Mouse (Mus musculus) ZHBTc4 (cell line): Measurements from ENCODE around the gene Kdm4b.

ENCODE experiments used
- DNase-seq: peaks from one replicate; pipeline ENCODE4 v3.0.0-alpha.2; 2011; ENCODE audit warnings: low read depth, low spot score

Gene Kdm4b

DNA sequence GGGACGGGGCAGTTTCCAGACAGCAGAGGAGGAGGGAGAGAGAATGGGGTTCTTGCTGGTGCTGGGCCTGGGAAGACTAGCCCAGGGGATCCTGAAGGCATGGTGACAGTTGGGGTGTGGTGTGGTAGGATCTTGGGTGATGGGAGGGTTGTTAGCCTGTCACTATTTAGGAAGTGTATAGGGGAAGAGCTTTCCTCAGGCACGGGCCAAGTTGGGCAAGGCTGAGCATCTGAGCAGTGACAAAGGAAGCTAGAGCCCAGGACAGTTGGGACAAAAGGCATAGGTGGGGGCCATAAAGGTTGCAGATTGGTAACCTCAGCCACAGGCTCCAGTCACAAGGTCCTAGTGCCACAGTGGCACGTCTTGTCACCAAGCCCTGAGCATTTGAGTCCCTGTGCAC lies 17.6 kb downstream of the Kdm4b start:
- DNase-seq = no peak

- DNase-seq = no peak
Measured at GRCm38 (mm10) chr17:56345364-56345763, 19.5 kb downstream of the Kdm4b start.

- DNase-seq = no peak
Measured at GRCm38 (mm10) chr17:56348128-56348527, 22.3 kb downstream of the Kdm4b start.

DNA sequence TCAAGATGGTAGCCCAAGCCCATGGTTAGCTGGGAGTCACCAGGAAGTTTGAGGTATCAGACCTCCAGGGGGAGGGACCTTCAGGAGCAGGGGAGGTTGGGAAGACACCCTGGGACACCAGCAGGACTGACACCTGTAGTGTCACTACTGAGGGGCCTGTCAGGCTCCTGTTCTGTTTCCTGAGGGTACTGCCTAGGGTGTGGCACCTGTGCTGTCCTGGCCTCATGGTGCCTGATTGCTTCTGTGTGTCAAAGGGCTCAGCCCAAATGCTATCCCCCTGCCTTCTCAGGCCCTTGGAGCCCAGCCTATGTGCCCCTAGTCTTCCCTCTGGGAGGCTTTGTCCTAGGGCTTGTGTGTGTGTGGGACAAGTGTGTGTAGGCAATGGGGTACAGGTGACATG lies 22.7 kb downstream of the Kdm4b start:
- no peak for DNase-seq

GRCm38 (mm10) chr17:56350694-56351093 lies 24.8 kb downstream of the Kdm4b start:
- peak; percentile 77 for DNase-seq

- DNase-seq = peak; percentile 87
Measured at GRCm38 (mm10) chr17:56356921-56357885, 31.3 kb downstream of the Kdm4b start.

DNA sequence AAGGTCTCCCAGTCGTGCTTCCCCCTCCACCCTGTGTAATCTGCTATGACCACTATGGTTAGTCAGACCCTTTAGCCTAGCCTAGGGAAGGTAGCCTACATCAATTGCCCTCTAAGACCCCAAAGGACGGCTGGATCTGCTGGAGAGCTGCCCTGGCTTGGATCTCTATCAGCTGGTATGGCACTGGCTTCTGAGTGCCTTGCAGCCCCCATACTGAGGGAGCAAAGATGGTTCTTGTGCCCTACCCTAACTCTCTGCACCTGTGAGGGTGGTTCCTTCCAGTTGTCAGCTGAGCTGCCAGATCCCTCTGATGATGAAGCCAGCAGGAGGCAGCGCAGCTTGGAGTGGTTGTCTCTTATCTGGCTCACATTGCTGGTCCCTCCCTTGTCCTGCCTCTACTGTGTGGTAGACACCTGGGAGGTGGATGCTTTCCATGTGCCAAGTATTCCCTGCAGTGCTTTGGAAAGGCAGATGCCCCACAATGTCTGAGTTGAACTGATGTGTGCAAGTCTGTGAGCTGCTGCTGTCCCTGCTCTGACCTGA lies 33.4 kb downstream of the Kdm4b start:
- no peak for DNase-seq

- no peak for DNase-seq
Measured at GRCm38 (mm10) chr17:56359864-56360263, 34.0 kb downstream of the Kdm4b start.

- DNase-seq = no peak
Measured at GRCm38 (mm10) chr17:56360451-56360850, 34.6 kb downstream of the Kdm4b start.

GRCm38 (mm10) chr17:56361542-56361941 lies 35.7 kb downstream of the Kdm4b start:
- no peak for DNase-seq

DNA sequence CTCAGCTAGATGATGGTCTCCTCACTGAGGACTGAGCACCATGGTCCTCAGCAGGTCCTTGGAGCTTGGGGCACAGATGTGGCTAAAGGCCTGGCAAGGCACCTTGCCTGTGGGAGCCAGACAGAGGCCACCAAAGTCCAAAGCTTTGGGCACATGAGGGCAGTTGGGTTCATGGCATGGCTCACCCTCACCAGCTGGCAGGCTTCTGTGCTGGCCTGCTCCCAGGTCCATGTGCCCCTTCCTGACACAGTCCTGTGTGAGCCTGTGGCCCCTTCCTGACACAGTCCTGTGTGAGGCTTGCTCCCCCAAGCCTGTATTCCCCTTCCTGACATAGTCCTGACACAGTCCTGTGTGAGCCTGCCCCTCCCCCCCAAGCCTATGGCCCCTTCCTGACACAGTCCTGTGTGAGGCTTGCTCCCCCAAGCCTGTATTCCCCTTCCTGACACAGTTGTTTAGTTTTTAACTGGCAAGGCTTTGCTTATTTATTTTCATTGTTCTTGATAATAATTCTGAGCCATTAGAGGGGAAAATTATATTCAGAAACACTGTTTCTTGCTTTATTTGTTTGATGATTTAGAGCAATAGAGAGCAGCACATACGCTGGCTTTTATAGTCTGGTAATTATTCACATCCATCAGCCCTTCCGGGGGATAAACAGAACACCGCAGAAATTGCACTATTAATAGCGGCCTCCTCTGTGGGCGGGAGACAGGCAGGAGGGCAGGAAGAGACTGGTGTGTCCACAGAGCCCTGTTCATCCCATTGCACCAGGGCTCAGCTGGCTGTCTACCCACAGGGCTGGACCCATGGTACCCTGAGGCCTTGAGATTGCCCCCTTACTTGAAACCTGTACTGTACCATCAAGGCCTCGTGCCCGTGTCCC lies 40.2 kb downstream of the Kdm4b start:
- DNase-seq = no peak

DNA sequence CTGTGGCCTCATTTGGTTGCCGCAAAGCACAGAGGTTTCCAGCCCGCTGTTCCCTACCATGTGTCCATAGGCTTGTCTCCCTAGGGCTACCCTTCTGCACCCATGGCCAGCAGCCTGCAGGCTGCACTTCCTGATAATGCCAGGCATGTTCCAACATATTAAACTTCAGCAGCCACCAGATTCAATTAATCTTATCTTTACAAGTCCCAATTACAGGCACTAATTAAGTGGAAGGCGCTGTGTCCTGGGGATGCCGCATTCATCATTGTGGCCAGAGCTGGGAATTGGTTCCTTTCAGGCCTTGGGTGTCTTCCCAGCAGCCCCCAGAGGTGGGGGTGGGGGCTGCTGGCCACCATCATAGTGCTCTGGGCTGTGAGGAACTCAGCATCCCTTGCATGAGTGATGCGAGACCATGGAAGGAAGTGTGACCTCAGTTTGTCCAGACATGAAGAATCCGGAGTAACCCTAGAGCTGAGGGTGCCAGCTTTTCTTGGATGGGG lies 42.5 kb downstream of the Kdm4b start:
- DNase-seq = no peak

- DNase-seq = no peak
Measured at GRCm38 (mm10) chr17:56370090-56370489, 44.2 kb downstream of the Kdm4b start.

DNA sequence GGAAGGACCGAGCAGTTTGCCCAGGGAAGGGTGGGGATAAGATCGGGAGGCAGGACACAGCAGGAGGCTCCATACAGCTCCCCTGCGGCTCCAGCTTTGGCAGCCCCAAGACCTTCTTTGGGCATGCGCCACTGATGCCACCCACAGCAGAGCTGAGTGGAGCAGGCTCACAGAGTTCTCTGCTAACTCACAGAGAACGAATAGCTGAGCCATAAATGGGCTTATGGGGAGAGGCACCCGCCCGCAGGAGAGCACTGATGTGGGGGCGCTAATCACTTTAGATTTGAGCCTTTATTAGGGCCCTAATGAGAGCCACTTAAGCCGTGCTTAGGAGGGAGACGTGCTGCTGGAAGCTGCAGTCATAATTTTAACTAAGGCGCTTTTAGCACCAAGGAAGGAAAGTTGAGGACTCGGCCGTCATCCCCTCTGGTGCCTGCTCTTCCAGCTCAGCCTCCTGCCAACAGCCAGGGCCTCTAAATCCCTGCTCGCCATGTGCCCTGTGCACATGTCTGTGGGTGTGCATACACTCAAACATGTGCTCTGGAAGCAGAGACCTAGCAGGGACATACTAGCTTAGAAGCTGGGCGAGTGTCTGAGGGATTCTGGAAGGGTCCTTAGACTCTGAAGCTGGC lies 45.3 kb downstream of the Kdm4b start:
- DNase-seq = no peak

DNA sequence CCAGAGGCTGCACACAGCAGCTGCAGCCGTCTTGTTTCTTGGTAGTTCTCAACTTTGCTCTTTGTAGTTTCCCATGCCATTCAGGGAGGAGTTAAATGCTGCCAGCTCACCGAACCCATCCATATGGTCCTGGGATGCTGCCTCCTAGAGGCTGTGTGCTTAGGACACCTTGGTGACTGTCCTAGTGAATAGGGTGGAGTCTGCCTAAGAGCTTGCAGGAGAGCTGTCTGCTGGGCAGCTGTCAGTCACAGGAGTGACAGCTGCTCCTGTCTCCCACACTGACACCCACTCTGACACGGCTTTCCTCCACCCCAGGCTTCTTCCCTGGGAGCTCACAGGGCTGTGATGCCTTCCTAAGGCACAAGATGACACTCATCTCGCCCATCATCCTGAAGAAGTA lies 46.2 kb downstream of the Kdm4b start:
- peak; percentile 32 for DNase-seq

GRCm38 (mm10) chr17:56373136-56374034 lies 47.5 kb downstream of the Kdm4b start:
- no peak for DNase-seq

DNA sequence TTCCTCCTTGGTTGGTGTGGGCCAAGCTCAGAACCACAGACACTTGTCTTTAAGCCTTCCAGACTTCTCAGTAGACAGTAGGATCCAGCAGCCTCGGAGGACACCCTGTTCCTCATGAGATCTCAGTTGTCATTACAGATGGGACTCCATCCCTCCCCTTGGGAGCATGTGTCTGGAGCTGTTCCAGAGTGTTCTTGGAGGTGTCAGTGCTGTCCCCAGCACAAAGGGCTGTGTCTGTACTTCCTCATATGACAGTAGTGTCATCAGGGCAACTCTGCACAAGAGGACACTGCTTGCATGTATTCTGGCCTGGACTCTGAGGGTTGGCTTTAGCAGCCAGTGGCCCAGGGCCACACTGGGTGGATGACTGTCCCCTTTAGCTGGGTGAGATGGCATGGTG lies 49.0 kb downstream of the Kdm4b start:
- DNase-seq = no peak

GRCm38 (mm10) chr17:56379281-56379834 lies 53.5 kb downstream of the Kdm4b start:
- no peak for DNase-seq

DNA sequence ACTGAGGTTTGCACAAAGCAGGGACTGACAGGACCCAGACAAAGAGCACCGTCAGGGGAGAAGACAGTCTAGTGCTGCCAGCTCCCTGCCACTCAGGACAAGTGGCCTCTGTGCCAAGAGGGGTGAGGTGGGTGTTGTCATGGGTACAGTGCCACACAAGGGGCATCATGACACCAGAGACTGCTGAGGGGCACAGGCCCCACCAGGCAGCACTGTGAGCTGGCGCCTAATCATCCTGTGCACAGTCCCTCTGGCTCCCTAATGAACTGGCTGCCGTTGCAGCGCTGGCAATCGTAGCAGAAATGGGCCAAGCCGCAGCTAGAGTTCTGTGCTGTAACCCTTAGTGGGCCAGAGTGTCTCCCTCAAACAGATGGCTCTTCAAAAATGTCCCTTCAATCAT lies 54.4 kb downstream of the Kdm4b start:
- no peak for DNase-seq

DNA sequence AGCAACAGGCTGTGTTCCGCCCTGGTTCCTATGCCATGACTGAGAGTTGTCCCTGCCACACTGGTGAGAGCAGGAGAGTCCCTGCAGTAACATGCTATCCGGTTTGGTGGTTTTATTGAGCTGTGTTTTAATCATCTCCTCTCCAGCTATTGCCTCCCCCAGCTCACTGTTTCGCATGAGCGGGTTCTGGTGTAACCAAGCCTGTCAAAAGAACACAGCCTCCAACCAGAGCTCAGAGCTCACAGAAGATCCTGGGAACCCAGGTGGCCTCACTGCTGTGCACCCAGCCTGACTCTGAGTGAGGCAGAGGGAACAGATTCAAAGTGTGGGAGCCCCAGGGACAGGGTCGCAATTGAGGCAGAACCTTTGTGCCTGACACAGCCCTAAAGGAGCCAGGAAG lies 55.3 kb downstream of the Kdm4b start:
- no peak for DNase-seq
